Mouse (Mus musculus) olfactory bulb, adult 2 months (tissue): ENCODE data around the gene Cap1.

Experiments
- CTCF ChIP-seq: fragments of 200-500 bp; IDR thresholded peaks from 2 replicates; pipeline ENCODE4 v1.5.1; 2012; ENCODE audit warnings: low read depth, mild to moderate bottlenecking, low read length, moderate library complexity; ENCODE audit not compliant: insufficient read depth
- POLR2A ChIP-seq: fragments of 200-500 bp; IDR thresholded peaks from 2 replicates; pipeline ENCODE4 v1.6.1; 2012; ENCODE audit warnings: mild to moderate bottlenecking, low read depth, low read length, moderate library complexity; ENCODE audit not compliant: insufficient read depth

DNA sequence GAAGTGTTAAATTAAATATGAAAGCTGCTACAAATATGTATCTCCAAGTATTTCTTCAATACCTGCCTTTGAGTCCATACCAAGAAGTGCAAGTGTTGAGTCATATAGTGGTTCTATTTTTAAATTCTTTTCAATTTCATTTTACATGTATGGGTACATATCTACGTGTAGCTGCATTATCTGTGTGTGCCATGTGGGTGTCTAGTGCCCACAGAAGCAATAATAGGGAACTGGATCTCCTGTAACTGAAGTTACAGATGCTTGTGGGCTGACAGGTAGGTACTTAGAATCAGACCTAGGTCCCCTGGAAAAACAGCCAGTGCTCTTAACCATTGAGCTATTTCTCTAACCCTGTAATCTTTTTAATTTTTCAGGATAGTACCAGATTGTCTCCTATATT, 74.7 kb downstream of the Cap1 start:
- TF ChIP-seq CTCF (no peak), POLR2A (no peak)
